26 mouse cellular contexts compared by ENCODE assay signal in the genomic region with DNA sequence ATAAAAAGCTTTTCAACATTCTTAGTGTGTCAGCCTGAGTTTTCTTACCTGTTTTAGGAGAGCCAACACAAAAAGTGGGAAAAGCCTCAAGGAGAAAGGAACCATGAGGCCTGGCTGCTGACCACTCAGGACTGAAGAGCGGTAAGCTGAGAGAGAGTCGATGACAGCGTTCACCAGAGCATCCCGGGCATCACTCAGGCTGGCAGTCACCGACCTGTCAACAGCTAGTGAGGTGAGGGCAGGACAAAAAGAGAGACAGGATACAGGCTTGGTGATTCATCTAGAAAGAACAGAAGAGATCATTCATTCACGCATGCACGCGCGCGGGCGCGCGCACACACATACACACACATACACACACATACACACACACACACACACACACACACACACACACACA. TPM values are rescaled to one million over a fixed set of nuclear protein-coding genes. Genes with fewer than 3 reads are reported as not detected.
"Had no signal": no experiment of that assay in that cellular context is flagged by ENCODE, and none has a peak within 500 bp of the region (broad histone marks: within the 10 kb centered on the region; RNA-seq: fewer than 3 reads in every experiment).

No protein-coding gene starts in this region.

- H3K4me3 ChIP-seq: embryonic facial prominence, embryonic 10.5 days; embryonic facial prominence, embryonic 12.5 days; embryonic facial prominence, embryonic 13.5 days; embryonic facial prominence, embryonic 15.5 days; erythroblast, embryonic 14.5 days; forebrain, embryonic 10.5 days; forebrain, embryonic 12.5 days; forebrain, embryonic 13.5 days; forebrain, embryonic 15.5 days; gastrocnemius, adult 2 months; heart, adult 2 months had no signal

- H3K27me3 ChIP-seq: embryonic facial prominence, embryonic 12.5 days; embryonic facial prominence, embryonic 13.5 days; embryonic facial prominence, embryonic 15.5 days; forebrain, embryonic 12.5 days; forebrain, embryonic 13.5 days; forebrain, embryonic 15.5 days had no signal

- H3K4me1 ChIP-seq: embryonic facial prominence, embryonic 12.5 days; embryonic facial prominence, embryonic 15.5 days; forebrain, embryonic 10.5 days; forebrain, embryonic 12.5 days; forebrain, embryonic 13.5 days; forebrain, embryonic 15.5 days had no signal

- DNase-seq: cerebellum, adult 2 months; cerebellum, adult 8-10 months; cerebellum, adult 9-10 months; cerebellum, adult 9-11 months; cerebellum, postnatal 10 days; cerebellum, postnatal 14 days; cerebellum, postnatal 25 days; cerebellum, postnatal 36 days; embryo, embryonic 11 days; forebrain, postnatal 0 days; gastrocnemius, adult 2 months; gastrocnemius, postnatal 10 days; gastrocnemius, postnatal 14 days; gastrocnemius, postnatal 25 days; gastrocnemius, postnatal 36 days; heart, adult 18-20 months; heart, adult 2 months had no signal

- H3K9me3 ChIP-seq: embryonic facial prominence, embryonic 10.5 days; embryonic facial prominence, embryonic 12.5 days; embryonic facial prominence, embryonic 13.5 days; embryonic facial prominence, embryonic 15.5 days; forebrain, embryonic 10.5 days; forebrain, embryonic 12.5 days; forebrain, embryonic 13.5 days; forebrain, embryonic 15.5 days had no signal

- H3K27ac ChIP-seq: embryonic facial prominence, embryonic 10.5 days; embryonic facial prominence, embryonic 12.5 days; embryonic facial prominence, embryonic 13.5 days; embryonic facial prominence, embryonic 15.5 days; forebrain, embryonic 10.5 days; forebrain, embryonic 12.5 days; forebrain, embryonic 13.5 days; forebrain, embryonic 15.5 days; gastrocnemius, adult 2 months; heart, adult 2 months had no signal

RNA-seq across cellular contexts. Expression of gene D930048N14Rik, which starts 56.3 kb away (rescaled TPM):
- polyA plus RNA-seq: erythroblast, embryonic 14.5 days had no signal
